Mouse (Mus musculus): Measurements from ENCODE around the gene Cdc40.

DNA sequence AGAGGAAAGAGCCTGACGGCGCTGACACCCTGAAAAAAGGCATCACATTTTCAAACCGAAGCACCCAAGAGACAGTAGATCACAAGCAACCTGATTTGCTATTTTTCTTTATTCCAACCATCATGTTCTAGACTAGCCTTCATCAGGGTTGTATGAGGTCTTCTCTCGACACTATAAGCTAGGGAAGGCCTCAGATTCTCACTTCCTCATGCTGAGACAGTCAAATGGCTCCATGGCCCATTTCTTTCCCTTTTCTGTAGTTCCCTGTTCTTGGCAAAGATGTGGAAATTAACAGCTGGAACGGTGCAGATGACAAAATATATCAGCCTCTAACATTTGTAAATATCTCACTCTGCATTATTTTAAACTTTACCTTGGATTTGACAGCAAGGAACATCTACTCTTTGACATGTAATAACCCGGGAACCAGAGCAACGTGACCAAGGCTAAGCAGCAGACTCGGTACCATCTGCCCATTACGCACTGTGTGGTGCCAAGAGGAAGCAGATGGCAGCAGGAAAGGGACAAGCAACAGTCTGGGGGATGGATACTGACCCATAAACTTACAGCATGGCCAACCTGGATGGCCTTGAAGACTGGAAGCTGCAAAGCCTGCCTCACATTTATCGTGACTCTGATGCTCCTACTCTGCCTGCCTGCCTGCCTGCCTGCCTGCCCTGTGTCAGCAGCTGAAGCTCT, 35.8 kb downstream of the Cdc40 start:
- TF ChIP-seq FLI1 (IDR thresholded peaks at IDR 0.05; ENCODE audit: low read length) (no peak), GATA1 (IDR thresholded peaks at IDR 0.05; ENCODE audit: borderline replicate concordance, low read length) (no peak)

All from megakaryocyte, embryonic 14.5 days (primary cell).